Mouse (Mus musculus): ENCODE data around the gene Kcnmb1.

Gene Kcnmb1

GRCm38 (mm10) chr11:33944067-33944785 is 18.6 kb upstream of the Kcnmb1 start:
- DNase-seq (ENCODE audit: low read depth): peak; percentile 85

- DNase-seq (ENCODE audit: low read depth): peak; percentile 36
Observed at GRCm38 (mm10) chr11:33944786-33945328, 18.0 kb upstream of the Kcnmb1 start.

DNA sequence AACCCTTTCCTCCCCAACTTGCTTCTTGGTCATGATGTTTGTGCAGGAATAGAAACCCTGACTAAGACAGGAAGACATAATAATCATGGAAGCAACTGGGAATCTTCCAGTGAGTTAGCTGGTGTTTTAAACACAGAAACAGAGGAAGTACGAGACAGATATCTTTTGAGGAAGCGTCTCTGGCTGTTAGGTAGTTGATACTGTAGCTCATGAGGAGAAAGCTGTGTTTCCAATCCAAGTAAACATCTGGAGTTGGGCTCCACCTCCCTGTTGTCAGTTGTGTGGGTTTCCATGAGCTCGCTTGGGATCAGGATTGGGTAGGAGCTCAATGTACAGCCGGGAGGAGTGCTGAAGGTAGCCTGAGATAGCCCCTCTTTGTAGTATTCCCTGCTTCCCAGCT is 16.3 kb upstream of the Kcnmb1 start:
- DNase-seq (ENCODE audit: low read depth): no peak

DNA sequence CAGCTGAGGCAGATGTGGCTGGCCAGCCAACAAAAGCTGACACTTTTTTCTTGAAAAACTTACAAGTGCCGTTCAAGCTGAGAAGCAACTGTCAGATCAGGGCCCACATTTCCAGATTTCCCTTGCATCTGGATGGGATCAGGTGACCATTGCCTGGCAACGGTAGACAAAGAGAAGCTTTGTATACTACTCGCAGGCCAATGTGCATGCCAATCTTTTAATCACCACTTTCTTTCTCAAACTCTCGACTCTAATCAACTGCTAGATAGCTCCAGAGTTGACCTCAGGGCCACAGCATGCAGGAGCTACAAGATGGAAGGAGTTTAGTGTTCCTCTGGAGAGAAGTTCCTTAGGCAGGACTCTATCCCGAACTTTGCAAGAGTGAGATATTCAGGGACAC is 11.7 kb upstream of the Kcnmb1 start:
- no peak for DNase-seq (ENCODE audit: low read depth)

DNA sequence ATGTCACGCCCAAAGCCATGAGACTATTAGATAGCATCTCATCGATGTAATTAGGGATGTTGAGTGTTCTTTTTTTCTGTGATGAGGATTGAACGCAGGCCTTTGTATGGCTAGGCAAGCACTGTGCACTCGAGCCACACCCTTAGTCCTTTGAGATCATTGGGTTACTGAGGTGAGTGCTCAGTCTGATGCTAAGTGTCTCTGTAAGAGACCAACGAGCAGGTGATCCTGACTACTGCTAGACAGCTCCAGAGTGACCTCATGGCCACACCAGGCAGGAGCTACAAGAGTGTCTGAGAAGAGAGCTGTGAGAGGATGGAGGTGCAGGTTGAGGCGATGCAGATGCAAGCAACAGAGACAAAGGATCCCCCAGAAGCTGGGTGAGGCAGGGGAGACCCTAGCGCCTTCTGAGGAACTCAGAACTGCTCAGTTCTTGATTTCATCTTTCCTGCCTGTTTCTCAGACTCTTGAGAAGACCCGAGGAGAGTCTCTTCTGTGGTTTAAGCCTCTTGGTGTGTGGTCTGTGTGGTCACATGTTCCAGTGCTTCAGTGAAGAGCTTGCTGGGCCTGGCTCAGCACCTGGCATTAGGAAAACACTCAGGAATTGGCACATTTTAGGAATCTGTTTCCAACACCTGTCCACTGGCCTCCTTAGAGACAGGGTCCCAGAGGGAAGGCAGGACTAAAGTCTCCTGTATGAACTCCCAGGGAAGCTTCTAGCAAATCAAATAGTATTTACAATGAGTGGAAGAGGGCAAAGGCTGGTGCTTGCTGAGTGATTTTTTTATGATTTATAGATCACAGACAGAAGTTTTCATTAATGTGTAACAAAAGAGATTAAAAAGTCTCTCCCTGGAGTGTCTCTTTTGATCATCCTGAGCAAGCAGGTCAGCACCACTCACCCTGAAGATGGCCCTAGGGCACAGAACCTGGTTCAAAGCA is 10.9 kb upstream of the Kcnmb1 start:
- no peak for DNase-seq (ENCODE audit: low read depth)

DNA sequence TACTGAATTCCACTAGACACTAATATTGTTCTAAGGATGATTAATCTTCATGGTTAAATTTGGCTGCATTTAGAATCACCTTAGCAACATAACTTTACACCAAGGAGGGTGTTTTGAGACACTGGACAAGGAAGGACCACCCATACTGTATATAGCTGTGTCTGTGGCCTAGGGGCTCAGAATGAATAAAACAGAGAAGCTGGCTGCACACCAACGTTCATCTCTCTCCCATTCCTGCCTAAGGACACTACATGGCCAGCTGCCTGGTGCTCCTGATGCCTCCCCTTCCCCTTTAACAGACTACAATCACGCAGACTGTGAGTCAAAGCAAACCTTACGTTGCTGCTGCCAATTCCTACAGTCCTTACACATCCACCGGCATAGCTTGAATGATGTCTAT is 6.8 kb upstream of the Kcnmb1 start:
- no peak for DNase-seq (ENCODE audit: low read depth)

- no peak for DNase-seq (ENCODE audit: low read depth)
Observed at GRCm38 (mm10) chr11:33956623-33957022, 6.2 kb upstream of the Kcnmb1 start.

GRCm38 (mm10) chr11:33957595-33957994 is 5.2 kb upstream of the Kcnmb1 start:
- DNase-seq (ENCODE audit: low read depth): no peak

DNA sequence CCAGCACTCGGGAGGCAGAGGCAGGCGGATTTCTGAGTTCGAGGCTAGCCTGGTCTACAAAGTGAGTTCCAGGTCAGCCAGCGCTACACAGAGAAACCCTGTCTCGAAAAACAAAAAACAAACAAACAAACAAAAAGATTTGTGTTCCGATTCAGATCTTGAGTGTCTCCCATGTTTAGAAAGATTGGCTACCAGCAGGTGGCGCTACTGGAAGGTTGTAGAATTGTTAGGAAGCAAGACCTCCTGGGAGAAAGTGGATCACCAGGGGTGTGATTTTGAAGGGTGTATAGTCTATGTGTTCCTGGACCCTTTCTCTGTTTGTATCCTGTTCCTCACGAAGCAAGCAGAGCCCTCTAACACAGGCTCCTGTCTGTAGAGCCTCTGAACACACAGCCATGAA is 4.1 kb upstream of the Kcnmb1 start:
- peak; percentile 82 for DNase-seq (ENCODE audit: low read depth)

DNA sequence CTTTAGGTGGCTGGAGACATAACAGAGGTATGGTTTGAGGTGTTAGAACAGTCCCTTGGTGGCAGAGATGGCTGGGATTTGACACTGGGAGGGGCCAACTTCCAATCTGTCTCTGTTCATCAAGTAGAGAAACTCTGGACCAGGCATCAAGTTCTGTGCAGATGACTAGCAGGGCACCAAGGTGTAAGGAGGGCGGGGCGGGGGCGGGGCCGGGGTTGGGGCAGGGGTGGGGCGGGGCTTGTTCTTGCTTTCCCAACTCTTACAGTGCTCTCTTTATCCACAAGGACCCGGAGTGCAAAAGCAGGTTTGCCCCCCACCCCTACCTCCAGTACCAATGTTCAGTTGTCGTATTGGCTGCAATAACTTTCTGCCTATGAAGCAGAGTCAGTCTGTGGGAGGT is 635 bp upstream of the Kcnmb1 start:
- DNase-seq (ENCODE audit: low read depth): no peak

GRCm38 (mm10) chr11:33965380-33965779 is 2.6 kb downstream of the Kcnmb1 start:
- no peak for DNase-seq (ENCODE audit: low read depth)

GRCm38 (mm10) chr11:33967708-33968107 is 4.9 kb downstream of the Kcnmb1 start:
- no peak for DNase-seq (ENCODE audit: low read depth)

DNA sequence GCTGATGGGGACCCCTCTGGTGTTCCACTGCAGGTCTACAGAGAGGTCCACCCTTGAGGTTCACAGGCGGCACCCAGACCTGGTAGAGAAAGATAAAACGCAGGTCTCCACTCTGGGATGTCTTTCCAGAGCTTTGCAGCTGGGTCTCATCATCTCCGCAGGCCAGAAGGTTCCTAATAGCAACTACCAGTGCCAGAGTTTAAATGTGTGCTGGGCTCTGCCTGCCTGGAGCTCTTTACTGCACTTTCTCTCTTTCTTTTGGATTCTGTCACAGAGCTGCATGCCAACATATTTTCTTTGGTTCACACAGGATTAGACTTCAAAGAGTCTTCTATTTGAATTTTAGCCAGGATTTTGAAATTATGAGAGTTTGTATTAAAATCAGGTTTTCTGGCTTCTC is 6.4 kb downstream of the Kcnmb1 start:
- no peak for DNase-seq (ENCODE audit: low read depth)

- DNase-seq (ENCODE audit: low read depth): no peak
Observed at GRCm38 (mm10) chr11:33972114-33972513, 9.3 kb downstream of the Kcnmb1 start.

GRCm38 (mm10) chr11:33974341-33975040 is 11.7 kb downstream of the Kcnmb1 start:
- no peak for DNase-seq (ENCODE audit: low read depth)

GRCm38 (mm10) chr11:33975121-33975520 is 12.3 kb downstream of the Kcnmb1 start:
- no peak for DNase-seq (ENCODE audit: low read depth)

DNA sequence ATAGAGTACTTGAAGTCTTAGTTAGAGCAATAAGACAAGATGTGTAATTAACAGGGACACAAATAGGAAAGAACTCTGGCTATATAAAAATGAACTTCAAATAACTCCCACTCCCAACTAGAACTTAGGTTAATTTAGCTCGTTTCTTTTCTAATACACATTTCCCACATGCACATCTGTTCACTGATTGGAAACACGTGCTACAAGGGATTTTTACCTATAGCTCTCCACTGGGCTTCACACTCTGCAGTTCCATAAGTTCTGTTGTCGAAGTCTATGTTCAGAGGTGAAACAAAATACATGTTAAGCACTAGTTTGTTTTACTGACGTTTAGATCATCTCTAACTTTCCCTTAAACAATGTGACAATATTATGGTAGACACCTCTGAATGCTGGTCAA is 17.3 kb downstream of the Kcnmb1 start:
- DNase-seq (ENCODE audit: low read depth): no peak

DNA sequence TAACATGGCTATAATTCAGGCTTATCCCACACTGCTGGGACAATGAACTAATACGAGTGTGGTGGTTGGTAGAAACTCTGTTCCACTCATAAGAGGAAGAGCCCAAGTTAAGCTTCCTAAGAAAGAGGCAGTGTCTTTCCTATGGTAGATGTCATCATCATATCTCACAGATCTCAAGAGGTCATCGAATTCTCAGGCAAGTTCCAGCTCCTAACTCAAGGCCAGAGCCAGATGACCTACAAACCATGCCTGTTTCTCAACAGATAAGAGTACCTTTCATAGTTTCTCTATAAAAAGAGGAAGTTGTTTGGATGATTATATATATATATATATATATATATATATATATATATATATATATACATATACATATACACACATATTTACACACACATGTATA is 23.7 kb downstream of the Kcnmb1 start:
- no peak for DNase-seq (ENCODE audit: low read depth)

GRCm38 (mm10) chr11:33990002-33990401 is 27.2 kb downstream of the Kcnmb1 start:
- DNase-seq (ENCODE audit: low read depth): no peak

DNA sequence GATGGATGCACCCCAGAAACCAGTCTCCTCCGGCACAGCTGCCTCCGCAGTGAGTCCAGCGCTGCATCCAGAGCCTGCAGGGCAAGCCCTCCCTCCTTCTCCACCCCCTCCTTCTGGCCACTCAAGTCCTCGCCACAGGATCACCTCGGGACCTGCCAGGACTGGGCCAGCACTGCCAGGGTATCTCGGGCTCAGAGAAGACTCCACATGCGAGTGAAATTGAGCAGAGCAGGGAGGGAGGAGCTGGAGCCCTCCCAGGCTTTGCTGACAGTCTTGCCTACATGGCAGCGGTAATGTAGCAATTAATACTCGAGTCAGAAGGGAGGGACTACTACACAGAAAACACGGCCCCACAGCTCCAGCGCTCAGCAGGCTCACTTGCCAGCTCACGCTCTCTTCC is 30.1 kb downstream of the Kcnmb1 start, which contains the start of gene Kcnip1:
Gene Kcnip1, minus strand, starts transcription at position 215 of the 400 bp plus-strand sequence.
- DNase-seq (ENCODE audit: low read depth): no peak

GRCm38 (mm10) chr11:33993496-33993895 is 30.7 kb downstream of the Kcnmb1 start:
- no peak for DNase-seq (ENCODE audit: low read depth)

GRCm38 (mm10) chr11:33998244-33998643 is 35.4 kb downstream of the Kcnmb1 start:
- DNase-seq (ENCODE audit: low read depth): no peak
